ENCODE assay signal across 22 mouse cellular contexts in genomic region chr15:81012359-81012758, GRCm38 (mm10).
"Had no signal": no experiment of that assay in that cellular context is flagged by ENCODE, and none has a peak within 500 bp of the region (broad histone marks: within the 10 kb centered on the region; RNA-seq: fewer than 3 reads in every experiment).

No protein-coding gene starts in this region.

- H3K4me1 ChIP-seq: heart, embryonic 12.5 days; hindbrain, embryonic 15.5 days; kidney, embryonic 15.5 days; limb, embryonic 13.5 days; limb, embryonic 15.5 days; liver, embryonic 12.5 days had no signal

- H3K9ac ChIP-seq: forebrain, postnatal 0 days; heart, embryonic 12.5 days; hindbrain, embryonic 15.5 days; kidney, embryonic 15.5 days; limb, embryonic 13.5 days; limb, embryonic 15.5 days; liver, embryonic 12.5 days; liver, embryonic 14.5 days had no signal

- H3K27me3 ChIP-seq: heart, embryonic 12.5 days; hindbrain, embryonic 15.5 days; kidney, embryonic 15.5 days; limb, embryonic 13.5 days; limb, embryonic 15.5 days; liver, embryonic 12.5 days had no signal

- H3K4me3 ChIP-seq: heart, embryonic 10.5 days; heart, embryonic 12.5 days; hindbrain, embryonic 15.5 days; kidney, embryonic 15.5 days; limb, embryonic 13.5 days; limb, embryonic 15.5 days; liver, embryonic 12.5 days had no signal

- DNase-seq: forebrain, postnatal 0 days; gastrocnemius, postnatal 36 days; heart, adult 18-20 months; heart, postnatal 10 days; kidney, adult 11 months; kidney, adult 2 months; kidney, adult 9 months; kidney, postnatal 14 days; kidney, postnatal 36 days; layer of hippocampus, postnatal 36 days; left cerebral cortex, postnatal 4 days had no signal

- ATAC-seq: forebrain, postnatal 0 days; hindbrain, postnatal 0 days; intestine, embryonic 16.5 days; liver, embryonic 12.5 days had no signal

- H3K27ac ChIP-seq: heart, embryonic 10.5 days; hindbrain, embryonic 15.5 days; hindbrain, postnatal 0 days; kidney, embryonic 15.5 days; kidney, postnatal 0 days; limb, embryonic 13.5 days; limb, embryonic 15.5 days; liver, embryonic 12.5 days; liver, embryonic 14.5 days had no signal

- H3K9me3 ChIP-seq: heart, embryonic 10.5 days; heart, embryonic 12.5 days; hindbrain, embryonic 15.5 days; kidney, embryonic 15.5 days; limb, embryonic 13.5 days; limb, embryonic 15.5 days; liver, embryonic 12.5 days had no signal

- H3K4me2 ChIP-seq: heart, embryonic 12.5 days; hindbrain, embryonic 15.5 days; kidney, embryonic 15.5 days; limb, embryonic 13.5 days; limb, embryonic 15.5 days; liver, embryonic 12.5 days had no signal
